Mouse (Mus musculus): ENCODE measurements at regions not wholly inside any gene's neighbourhood (a gene's known extent, or its start where the extent isn't known, plus 50 kb on each side); places are given as distances from the start of the nearest gene placed in this dataset.

- TF ChIP-seq CTCF (IDR thresholded peaks at IDR 0.05; ENCODE audit: control insufficient read depth, insufficient read depth, insufficient replicate concordance, low read depth, low read length) = no peak
- TF ChIP-seq POLR2A (IDR thresholded peaks at IDR 0.05; ENCODE audit: control insufficient read depth, low read depth, low read length) = no peak
These were observed 154.8 kb downstream of the Thbs2 start for GRCm38 (mm10) chr17:14539191-14539590.
